Mouse (Mus musculus) gastrocnemius, adult 2 months (tissue): ENCODE measurements around the gene Wdr74. TPM values are rescaled to one million over a fixed set of nuclear protein-coding genes. Genes with fewer than 3 reads are reported as not detected.
A peak's percentile ranks its signal among the peaks of the same experiment; 100 is the strongest.

ENCODE experiments used
- DNase-seq: peaks from one replicate; pipeline ENCODE4 v3.0.0; 2022
- H3K27ac ChIP-seq: fragments of 200-600 bp; 2 replicates; pipeline ENCODE4 v1.8.1; 2022; ENCODE audit warnings: mild to moderate bottlenecking
- H3K4me3 ChIP-seq: fragments of 200-600 bp; 2 replicates; pipeline ENCODE4 v1.8.1; 2022; ENCODE audit warnings: mild to moderate bottlenecking, moderate library complexity
- CTCF ChIP-seq: fragments of 200-600 bp; IDR thresholded peaks from 2 replicates; pipeline ENCODE4 v1.8.1; 2022; ENCODE audit warnings: antibody characterized with exemption, mild to moderate bottlenecking, moderate library complexity
- intact Hi-C: fragments of 180-260 bp; cut with DNase I; formaldehyde crosslinking; loops from one replicate; pipeline ENCODE4 v1.15.1; 2025
- long read RNA-seq, 2 experiments: library from polyadenylated mRNA; stranded (forward); transcript quantifications; one replicate each; pipeline ENCODE4 v2.0.0; 2021
- total RNA-seq, 2 experiments: library from RNA; stranded (reverse); gene quantifications; 2 replicates each; pipeline ENCODE4 v1.2.3; 2021

The Wdr74 gene
- 10 to 100 TPM; 15.4 to 16.4 TPM for total RNA-seq
- long read RNA-seq, experiment 1, transcript Wdr74-201 (11 exons, 1,204 nt) = major isoform, 8 of 9 reads
- long read RNA-seq, experiment 1, partial matches to known transcripts = 0 of 9 reads
- long read RNA-seq, experiment 1, other reads (novel, unspliced or antisense) = 1 of 9 reads
- long read RNA-seq, experiment 2, transcript Wdr74-201 (11 exons, 1,204 nt) = major isoform, 11 of 12 reads
- long read RNA-seq, experiment 2, partial matches to known transcripts = 0 of 12 reads
- long read RNA-seq, experiment 2, other reads (novel, unspliced or antisense) = 1 of 12 reads

DNA sequence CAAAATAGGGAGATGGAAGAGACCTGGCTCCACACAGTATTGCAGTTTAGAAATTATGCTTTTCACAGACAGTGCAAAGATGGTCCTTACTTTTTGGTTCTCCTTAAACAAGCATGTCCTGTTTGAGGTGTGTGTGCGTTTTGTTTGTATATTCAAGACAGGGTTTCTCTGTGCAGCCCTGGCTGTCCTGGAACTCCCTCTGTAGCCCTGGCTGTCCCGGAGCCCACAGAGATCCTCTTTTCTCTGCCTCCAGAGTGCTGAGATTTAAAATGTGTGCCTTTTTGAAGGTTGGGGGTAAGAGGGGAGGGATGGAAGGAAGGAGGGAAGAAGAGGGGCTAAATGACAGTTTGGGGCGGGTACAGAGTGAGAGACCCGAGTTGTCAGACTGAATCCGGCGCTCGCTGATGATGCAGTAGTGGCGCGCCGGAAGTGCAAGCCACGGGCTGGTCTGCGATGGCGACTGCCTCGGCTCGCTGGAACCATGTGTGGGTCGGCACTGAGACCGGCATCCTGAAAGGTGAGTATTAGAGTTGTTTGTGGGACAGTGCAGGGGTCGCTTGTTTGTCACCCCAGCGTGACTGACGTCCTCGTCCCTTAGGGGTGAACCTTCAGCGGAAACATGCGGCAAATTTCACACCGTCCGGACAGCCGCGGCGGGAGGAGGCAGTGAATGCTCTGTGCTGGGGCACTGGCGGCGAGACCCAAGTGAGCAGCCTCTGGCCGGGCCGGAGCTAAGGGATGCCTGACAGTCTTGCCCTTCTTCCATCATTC lies at the start of gene Wdr74:
TSS of gene Wdr74 (plus strand) at position 439 of the 771 bp plus-strand sequence.
- Histone ChIP-seq H3K27ac (peak within 1 kb of the TSS; percentile 95), H3K4me3 (peak within 1 kb of the TSS; percentile 87)
- peak; percentile 95 for DNase-seq
- TF ChIP-seq CTCF = no peak
- intact Hi-C loops = no loop called here

DNA sequence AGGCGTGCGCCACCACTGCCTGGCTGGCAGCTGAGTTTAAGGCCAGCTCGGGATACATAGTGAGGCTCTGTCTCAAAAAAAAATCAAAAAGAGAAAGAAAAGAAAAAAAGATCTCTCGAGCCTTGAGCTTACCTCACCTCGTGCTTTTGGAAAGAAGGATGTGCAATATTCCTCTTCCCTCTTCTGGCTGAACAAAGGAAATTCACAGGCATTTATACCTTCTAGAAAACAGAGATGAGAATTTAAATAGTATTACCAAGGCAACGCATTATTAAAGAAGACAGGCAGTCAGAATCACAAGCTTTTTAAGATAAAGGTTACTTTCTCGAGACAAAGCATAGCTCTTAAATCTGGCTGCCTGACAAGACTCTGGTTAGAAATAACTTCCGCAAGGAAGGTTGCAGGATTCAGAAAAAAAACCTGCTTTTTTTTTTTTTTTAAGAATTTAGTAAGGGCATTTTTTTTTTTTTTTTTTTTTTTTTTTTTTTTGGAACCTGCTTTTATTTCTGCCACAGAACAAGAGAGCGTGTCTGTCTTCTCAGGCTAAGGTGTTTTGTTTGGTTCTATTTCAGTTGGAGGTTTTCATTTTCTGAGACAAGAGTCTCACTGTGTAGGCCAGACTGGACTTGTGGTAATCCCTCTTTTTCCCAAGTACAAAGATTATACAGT lies 43.6 kb upstream of the Wdr74 start:
- no peak for TF ChIP-seq CTCF
- no peak for DNase-seq
- no peak overlapping the region for H3K4me3 ChIP-seq
- no peak overlapping the region for H3K27ac ChIP-seq
- intact Hi-C loops = no loop called here

DNA sequence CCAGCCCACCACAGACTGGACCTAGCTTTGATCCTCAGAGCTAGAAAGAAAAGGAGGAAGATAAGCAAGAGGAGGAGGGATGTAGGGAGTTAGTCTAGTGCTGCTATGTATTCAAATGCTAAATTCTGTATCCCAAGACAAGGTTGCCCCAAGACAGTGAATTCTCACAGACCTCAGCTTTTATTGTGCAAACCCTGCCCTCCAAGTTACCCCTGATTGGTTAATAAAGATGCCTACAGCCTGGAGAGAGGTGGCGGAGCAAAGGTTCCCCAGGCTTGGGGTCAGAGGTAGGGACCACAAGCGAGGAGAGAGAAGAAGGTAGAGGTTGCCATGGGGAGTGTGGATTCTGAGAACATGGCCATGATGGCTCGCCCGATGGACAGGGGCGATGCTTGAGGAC lies 42.9 kb upstream of the Wdr74 start:
- intact Hi-C loops = no loop called here
- DNase-seq = no peak
- Histone ChIP-seq H3K27ac (no peak overlapping the region), H3K4me3 (no peak overlapping the region)
- no peak for TF ChIP-seq CTCF

DNA sequence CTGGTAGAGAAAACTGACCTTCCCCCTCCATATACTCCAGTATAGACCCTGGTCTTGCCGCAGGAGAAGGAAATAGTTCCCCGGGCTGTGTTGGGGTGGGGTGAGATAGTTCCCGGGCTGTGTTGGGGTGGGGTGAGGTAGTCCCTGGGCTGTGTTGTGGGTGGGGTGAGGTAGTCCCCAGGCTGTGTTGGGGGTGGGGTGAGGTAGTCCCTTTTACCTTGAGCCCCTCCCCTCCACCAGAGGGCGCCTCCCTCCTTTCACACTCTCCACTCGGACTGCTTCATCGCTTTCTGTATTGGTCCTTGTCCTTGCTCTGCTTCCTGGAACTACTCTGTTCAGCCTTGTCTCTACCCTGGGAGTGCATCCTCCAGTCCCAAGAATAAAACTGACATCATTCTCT lies 40.3 kb upstream of the Wdr74 start:
- TF ChIP-seq CTCF = peak; percentile 49
- DNase-seq = peak; percentile 50
- Histone ChIP-seq H3K27ac (no peak overlapping the region), H3K4me3 (no peak overlapping the region)
- intact Hi-C loops = no loop called here

DNA sequence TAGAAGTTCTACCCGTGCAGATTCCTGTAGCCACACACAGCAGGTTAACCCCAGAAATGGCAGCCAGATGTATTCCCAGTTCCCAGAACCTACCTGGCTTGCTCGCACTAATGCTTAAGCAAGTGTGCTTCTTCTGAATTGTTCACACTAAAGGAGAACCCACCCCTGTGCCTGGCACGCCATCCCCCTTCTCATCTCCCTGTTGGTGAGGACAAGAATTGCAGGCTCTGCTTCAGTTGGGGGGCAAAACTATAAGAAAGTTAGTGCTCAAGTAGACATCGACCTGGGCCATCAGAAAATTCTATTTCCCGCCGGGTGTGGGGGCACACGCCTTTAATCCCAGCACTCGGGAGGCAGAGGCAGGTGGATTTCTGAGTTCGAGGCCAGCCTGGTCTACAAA lies 36.0 kb upstream of the Wdr74 start:
- no peak overlapping the region for H3K4me3 ChIP-seq
- no peak overlapping the region for H3K27ac ChIP-seq
- TF ChIP-seq CTCF = no peak
- intact Hi-C loops = no loop called here
- no peak for DNase-seq

DNA sequence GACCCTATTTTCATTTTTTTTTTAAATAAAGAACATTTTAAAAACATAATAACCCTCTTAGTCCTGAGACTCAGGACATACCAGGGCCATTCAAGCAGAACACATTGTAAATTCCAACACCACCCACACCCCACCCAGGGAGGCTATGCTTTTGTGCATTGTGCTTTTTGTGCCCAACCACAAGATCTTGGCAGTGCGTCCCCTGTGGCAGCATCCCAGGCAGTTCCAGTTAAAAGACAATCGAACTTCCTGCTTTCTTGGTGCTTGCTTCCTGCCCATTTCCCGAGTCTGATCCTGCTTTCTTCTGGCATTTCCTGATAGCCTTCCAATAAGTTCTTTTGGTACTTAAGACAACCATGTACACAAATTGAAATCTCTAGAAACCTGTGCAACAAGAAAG lies 33.2 kb upstream of the Wdr74 start:
- H3K4me3 ChIP-seq = no peak overlapping the region
- peak; percentile 45 for DNase-seq
- intact Hi-C loops = no loop called here
- H3K27ac ChIP-seq = peak overlapping the region; percentile 55
- TF ChIP-seq CTCF = no peak

DNA sequence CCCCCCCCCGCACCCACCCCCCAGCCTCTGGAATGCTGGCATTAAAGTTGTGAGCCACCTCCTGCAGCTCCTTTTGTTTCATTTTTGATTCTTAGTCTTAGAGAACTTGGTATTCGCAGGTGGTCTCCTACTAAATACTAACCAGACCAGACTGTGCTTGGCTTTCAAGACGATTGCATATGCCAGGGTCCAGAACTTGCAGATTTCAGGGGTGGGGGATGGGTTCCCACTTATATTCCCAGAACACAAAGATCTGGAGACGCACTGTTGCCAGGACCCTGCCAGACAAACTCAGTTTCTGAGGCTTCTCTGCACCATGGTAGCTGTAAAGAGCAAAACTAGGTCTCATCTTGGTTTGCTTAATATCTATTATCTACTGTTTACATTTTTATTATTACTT lies 32.1 kb upstream of the Wdr74 start:
- DNase-seq = no peak
- Histone ChIP-seq H3K27ac (no peak overlapping the region), H3K4me3 (no peak overlapping the region)
- intact Hi-C loops = no loop called here
- no peak for TF ChIP-seq CTCF

DNA sequence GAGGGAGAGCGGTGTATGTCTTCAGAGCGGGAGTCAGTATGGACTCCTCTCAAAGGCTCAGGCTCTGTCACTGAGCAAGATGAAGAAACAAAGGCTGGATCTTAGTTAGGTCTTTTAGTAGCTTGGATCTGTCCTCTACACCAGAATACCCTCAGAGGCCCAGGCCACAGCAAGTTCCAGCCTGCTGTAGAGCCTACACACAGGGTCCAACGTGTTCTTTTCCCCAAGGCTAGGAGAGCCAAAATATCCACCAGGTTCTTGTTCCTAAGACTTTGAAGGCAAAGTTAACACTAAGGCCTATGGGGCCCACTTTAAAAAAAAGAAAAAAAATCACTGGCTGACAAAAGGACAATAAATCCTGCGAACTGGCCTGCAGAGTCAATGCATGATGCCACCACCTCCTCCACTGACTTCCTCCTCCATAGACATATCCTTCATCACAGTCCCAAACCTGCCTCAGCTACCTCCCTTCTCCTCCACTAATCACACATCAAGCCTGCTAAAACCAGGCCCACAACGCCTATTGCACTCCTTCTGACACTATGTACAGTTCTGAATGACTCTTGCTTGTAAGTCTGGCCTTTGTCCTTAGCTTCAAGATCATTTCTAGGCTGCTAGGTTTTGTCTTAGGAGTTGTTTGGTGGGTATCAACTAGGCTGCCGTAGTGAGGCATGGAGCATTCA lies 30.5 kb upstream of the Wdr74 start:
- Histone ChIP-seq H3K4me3 (no peak overlapping the region), H3K27ac (no peak overlapping the region)
- no peak for TF ChIP-seq CTCF
- intact Hi-C loops = no loop called here
- no peak for DNase-seq

DNA sequence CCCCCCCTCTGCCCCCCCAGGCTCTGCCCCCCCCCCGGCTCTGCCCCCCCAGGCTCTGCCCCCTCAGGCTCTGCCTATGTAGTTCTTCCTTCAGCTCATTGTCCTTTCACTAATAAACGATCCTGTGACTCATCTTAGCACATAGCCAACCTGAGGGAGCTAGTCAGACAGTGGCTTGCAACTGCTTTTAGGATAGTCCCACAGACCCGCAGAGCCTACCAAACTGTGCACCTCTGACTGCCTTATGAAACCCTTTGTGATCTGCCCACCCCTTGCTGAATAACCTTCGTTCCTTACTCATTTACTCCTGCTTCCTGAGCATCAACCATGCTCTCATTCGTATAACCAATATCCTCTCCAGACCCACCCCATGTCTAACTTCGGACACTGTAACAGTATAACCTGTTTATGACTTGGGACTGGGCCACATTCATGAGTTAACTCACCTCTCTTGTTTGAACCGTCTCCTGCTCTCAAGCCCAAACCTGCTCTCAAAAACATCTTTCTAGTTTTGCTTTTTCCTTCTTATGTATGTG lies 29.4 kb upstream of the Wdr74 start:
- Histone ChIP-seq H3K27ac (no peak overlapping the region), H3K4me3 (no peak overlapping the region)
- intact Hi-C loops = no loop called here
- TF ChIP-seq CTCF = no peak
- no peak for DNase-seq

DNA sequence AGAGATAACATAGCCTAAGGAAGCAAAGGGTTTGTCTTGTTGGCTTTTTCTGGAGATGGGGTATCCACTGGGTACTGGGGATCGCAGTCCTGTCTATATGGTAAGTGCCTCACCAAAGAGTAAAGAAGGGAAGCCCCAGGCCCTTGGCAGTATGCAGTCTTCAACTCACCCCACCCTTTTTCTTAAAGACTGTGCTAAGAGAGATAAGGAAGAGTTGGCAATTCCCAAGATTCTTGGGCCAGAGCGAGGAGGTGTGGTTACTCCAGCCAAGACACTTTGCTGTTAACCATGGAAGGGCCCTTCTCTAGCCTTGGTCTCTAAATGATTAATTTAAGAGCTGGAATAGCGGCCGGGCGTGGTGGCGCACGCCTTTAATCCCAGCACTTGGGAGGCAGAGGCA lies 28.7 kb upstream of the Wdr74 start:
- no peak for DNase-seq
- no peak overlapping the region for H3K4me3 ChIP-seq
- intact Hi-C loops = no loop called here
- no peak for TF ChIP-seq CTCF
- H3K27ac ChIP-seq = no peak overlapping the region

DNA sequence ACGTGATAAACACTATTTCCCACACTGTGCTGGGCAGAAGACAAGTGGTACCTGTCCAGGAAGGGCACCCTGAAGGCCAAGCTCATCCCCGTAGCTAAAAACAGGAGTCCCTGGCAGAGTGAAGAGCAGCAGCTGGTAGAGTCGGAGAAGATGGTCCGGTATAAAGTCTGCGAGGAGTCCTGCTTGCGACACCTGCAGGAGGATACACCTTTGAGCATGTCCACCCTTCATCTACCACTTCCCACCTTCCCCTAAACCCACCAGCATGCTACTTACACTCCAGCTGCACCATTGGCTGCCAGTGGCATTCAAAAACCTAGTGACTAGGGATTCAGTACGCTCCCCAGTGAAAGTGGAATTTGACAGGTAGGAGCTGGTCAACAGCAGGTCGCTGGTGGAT lies 26.7 kb upstream of the Wdr74 start:
- no peak for TF ChIP-seq CTCF
- intact Hi-C loops = no loop called here
- H3K27ac ChIP-seq = no peak overlapping the region
- DNase-seq = no peak
- H3K4me3 ChIP-seq = no peak overlapping the region

DNA sequence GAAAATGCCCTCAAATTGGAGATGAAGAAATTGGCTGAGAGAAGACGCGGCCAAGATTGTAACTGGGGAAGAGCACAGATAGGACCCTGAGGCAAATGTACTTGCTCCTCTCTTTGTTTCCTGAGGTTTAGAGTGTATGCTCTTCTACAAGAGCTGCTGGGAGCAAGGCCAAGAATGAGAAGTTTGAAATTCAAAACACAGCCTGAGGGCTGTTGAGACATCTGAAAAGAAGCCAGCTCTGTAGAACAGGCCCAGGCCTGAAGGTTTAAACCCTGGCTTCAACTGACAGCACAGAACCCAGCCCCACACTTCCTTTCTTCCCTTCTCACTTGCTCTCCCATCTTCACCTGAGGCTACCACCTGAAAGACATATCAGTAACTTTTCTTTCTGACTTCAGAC lies 25.6 kb upstream of the Wdr74 start:
- Histone ChIP-seq H3K27ac (no peak overlapping the region), H3K4me3 (no peak overlapping the region)
- DNase-seq = no peak
- no peak for TF ChIP-seq CTCF
- intact Hi-C loops = loop anchor here (5.0 to 10.0 kb wide), 2 partner anchors 395 to 427 kb away; partner anchors contain the start of gene Asrgl1

DNA sequence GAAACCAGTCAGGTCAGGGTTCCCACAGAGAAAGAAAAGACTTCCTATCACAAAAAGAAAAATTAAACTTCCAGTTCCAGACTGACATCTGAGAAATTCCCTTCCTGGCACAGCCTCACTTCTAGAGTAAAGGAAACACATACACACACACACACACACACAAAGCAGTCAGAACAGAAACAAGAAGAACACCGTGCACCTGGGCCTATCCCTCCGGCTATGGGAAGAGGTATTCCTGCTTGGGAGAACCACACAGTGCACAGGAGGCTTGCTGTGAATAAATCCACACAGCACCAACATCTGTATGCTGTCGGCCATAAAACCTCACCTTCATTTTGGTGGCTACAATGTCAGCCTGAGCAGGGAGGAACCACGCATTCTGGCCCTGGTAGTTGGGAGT lies 24.1 kb upstream of the Wdr74 start:
- TF ChIP-seq CTCF = no peak
- DNase-seq = no peak
- Histone ChIP-seq H3K27ac (peak overlapping the region; percentile 96), H3K4me3 (peak overlapping the region; percentile 98)
- intact Hi-C loops = loop anchor here (5.0 to 10.0 kb wide), 2 partner anchors 393 to 426 kb away; partner anchors contain the start of gene Asrgl1
